Mouse (Mus musculus) embryonic facial prominence, embryonic 14.5 days (tissue): ENCODE results near the gene Otol1. TPM values are rescaled to one million over a fixed set of nuclear protein-coding genes. Genes with fewer than 3 reads are reported as not detected.

Experiments
- ATAC-seq: fragments of 200-750 bp; cut with Nextera tagmentation; 2 replicates; pipeline ENCODE4 v1.8.0; 2017; ENCODE audit warnings: low read depth, moderate number of reproducible peaks, moderate TSS enrichment
- DNase-seq: peaks from one replicate; pipeline ENCODE4 v3.0.0-alpha.2; 2015; ENCODE audit warnings: low spot score
- H3K27ac ChIP-seq: fragments of 300-500 bp; sonication (generic); replicated peaks from 2 replicates; pipeline ENCODE4 v1.5.1; 2014; ENCODE audit warnings: low read depth, mild to moderate bottlenecking, low read length, moderate library complexity
- H3K27me3 ChIP-seq: fragments of 300-500 bp; sonication (generic); replicated peaks from 2 replicates; pipeline ENCODE4 v1.6.1; 2014; ENCODE audit warnings: low read length; ENCODE audit not compliant: control insufficient read depth, insufficient read depth
- H3K36me3 ChIP-seq: fragments of 300-500 bp; sonication (generic); 2 replicates; pipeline ENCODE4 v1.6.1; 2014; ENCODE audit warnings: low read length, mixed read lengths; ENCODE audit not compliant: control insufficient read depth, insufficient read depth
- H3K4me1 ChIP-seq: fragments of 300-500 bp; sonication (generic); 2 replicates; pipeline ENCODE4 v1.6.1; 2014; ENCODE audit warnings: antibody characterized with exemption, low read length; ENCODE audit not compliant: control insufficient read depth, insufficient read depth
- H3K4me2 ChIP-seq: fragments of 300-500 bp; sonication (generic); 2 replicates; pipeline ENCODE4 v1.6.1; 2014; ENCODE audit warnings: low read depth, mild to moderate bottlenecking, low read length, moderate library complexity, mixed read lengths
- H3K4me3 ChIP-seq: fragments of 300-500 bp; sonication (generic); 2 replicates; pipeline ENCODE4 v1.5.1; 2014; ENCODE audit warnings: low read depth, mild to moderate bottlenecking, low read length
- H3K9ac ChIP-seq: fragments of 300-500 bp; sonication (generic); 2 replicates; pipeline ENCODE4 v1.6.1; 2014; ENCODE audit warnings: low read depth, mild to moderate bottlenecking, low read length, moderate library complexity, mixed read lengths
- H3K9me3 ChIP-seq: fragments of 300-500 bp; sonication (generic); 2 replicates; pipeline ENCODE4 v1.6.1; 2016; ENCODE audit warnings: low read length; ENCODE audit not compliant: control insufficient read depth
- WGBS: fragments of 180-500 bp; shearing (Covaris S2); extraction: QIAGEN DNeasy Blood & Tissue Kit; methylation state at CpG from one replicate; pipeline ENCODE4 v1.1.7; 2014; 5-methylcytosine and 5-hydroxymethylcytosine counted together
- polyA plus RNA-seq: library from polyadenylated mRNA; unstranded; fragments of >200 nt; fragmentation: Nextera tagmentation; extraction: Ambion mirVana; gene quantifications from 2 replicates; pipeline ENCODE4 v1.2.1, GENCODE M21; 2014

Otol1 gene
- polyA plus RNA-seq, 1 experiment from 2014 or later = 0.10 TPM

DNA sequence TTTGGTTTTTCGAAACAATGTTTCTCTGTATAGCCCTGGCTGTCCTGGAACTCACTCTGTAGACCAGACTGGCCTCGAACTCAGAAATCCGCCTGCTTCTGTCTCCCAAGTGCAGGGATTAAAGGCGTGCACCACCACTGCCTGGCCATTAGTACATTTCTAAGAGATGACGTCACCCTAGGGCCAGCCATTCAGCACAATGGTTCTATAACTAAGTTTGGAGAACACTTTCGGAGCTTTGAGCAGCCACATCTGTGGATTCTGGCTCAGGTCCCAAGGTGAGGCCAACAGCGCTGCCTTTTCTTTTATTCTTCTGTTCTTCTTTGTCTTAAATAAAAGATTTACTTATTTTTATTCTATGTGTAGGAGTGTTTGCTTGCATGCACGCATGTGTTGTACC, 3.0 kb upstream of the Otol1 start:
- 66% methylated on average over 8 of the region's 8 CpGs for WGBS
- no peaks in the 10 kb centered on the region for H3K36me3 ChIP-seq
- H3K4me2 ChIP-seq = no peak overlapping the region
- H3K9ac ChIP-seq = no peak overlapping the region
- H3K27ac ChIP-seq = no peak overlapping the region
- no peaks in the 10 kb centered on the region for H3K9me3 ChIP-seq
- peak; percentile 41 for DNase-seq
- H3K4me1 ChIP-seq = peaks cover 3% of the 10 kb centered on the region; the same call in 1 of the 2 replicates
- 0 out of 2 replicates have a peak, but pooled peaks have one; percentile 33 for ATAC-seq
- H3K27me3 ChIP-seq = no peaks in the 10 kb centered on the region
- no peak overlapping the region for H3K4me3 ChIP-seq

- H3K27ac ChIP-seq = no peak overlapping the region
- WGBS = 75% methylated on average over 4 of the region's 4 CpGs
- H3K27me3 ChIP-seq = no peaks in the 10 kb centered on the region
- H3K4me3 ChIP-seq = no peak overlapping the region
- no peak overlapping the region for H3K4me2 ChIP-seq
- H3K9me3 ChIP-seq = no peaks in the 10 kb centered on the region
- DNase-seq (no peak), ATAC-seq (no peak)
- H3K4me1 ChIP-seq = no peaks in the 10 kb centered on the region
- H3K9ac ChIP-seq = no peak overlapping the region
- H3K36me3 ChIP-seq = no peaks in the 10 kb centered on the region
These were observed 5.2 kb downstream of the Otol1 start for GRCm38 (mm10) chr3:70012641-70013040.

DNA sequence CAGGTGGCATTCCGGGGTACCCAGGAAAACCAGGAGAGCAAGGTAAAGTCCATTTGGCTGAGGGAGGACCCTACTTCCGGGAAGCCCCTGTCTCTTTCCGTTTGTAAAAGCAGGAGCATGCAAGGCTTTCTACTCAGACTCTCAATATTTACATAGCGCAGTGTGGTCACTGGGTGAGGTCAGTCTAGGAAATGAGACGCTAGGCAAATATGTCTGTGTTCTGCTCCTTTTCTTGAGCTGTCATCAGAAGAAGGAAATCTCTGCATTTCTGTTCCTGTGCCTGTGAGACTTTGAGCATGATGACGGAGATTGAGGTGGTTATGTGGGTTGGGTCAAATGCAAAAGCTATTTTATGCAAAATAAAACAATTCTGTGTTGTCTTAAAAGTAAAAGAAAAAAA, 19.2 kb downstream of the Otol1 start:
- Histone ChIP-seq H3K9me3 (no peaks in the 10 kb centered on the region), H3K36me3 (no peaks in the 10 kb centered on the region), H3K27ac (no peak overlapping the region), H3K4me1 (no peaks in the 10 kb centered on the region), H3K9ac (no peak overlapping the region), H3K27me3 (no peaks in the 10 kb centered on the region), H3K4me3 (no peak overlapping the region), H3K4me2 (no peak overlapping the region)
- 66% methylated on average over 6 of the region's 6 CpGs for WGBS
- ATAC-seq (no peak), DNase-seq (no peak)

GRCm38 (mm10) chr3:70029260-70029659, 21.8 kb downstream of the Otol1 start:
- ATAC-seq = no peak
- 90% methylated on average over 3 of the region's 3 CpGs for WGBS
- Histone ChIP-seq H3K27ac (no peak overlapping the region), H3K4me1 (no peaks in the 10 kb centered on the region), H3K27me3 (no peaks in the 10 kb centered on the region), H3K36me3 (no peaks in the 10 kb centered on the region), H3K9me3 (no peaks in the 10 kb centered on the region), H3K4me3 (no peak overlapping the region), H3K4me2 (no peak overlapping the region), H3K9ac (no peak overlapping the region)
- no peak for DNase-seq

GRCm38 (mm10) chr3:70035593-70035992, 28.2 kb downstream of the Otol1 start:
- peak; percentile 14 for DNase-seq

More at GRCm38 (mm10) chr3:70035593-70035992, 28.2 kb downstream of the Otol1 start:
- 32% methylated on average over 4 of the region's 4 CpGs for whole genome bisulfite sequencing
- Histone ChIP-seq H3K27ac (no peak overlapping the region), H3K9ac (no peak overlapping the region), H3K4me1 (no peaks in the 10 kb centered on the region), H3K4me3 (no peak overlapping the region), H3K36me3 (no peaks in the 10 kb centered on the region), H3K4me2 (no peak overlapping the region), H3K9me3 (no peaks in the 10 kb centered on the region), H3K27me3 (no peaks in the 10 kb centered on the region)
- ATAC-seq = no peak

Other genes starting within 250 kb of the Otol1 start
- gene Sptssb, start 147.7 kb upstream of the Otol1 start, polyA plus RNA-seq = 1.7 and 3.3 TPM in 2 replicates